Mouse (Mus musculus): ENCODE results near the gene Il10rb. TPM values are rescaled to one million over a fixed set of nuclear protein-coding genes. Genes with fewer than 3 reads are reported as not detected.
A peak's percentile ranks its signal among the peaks of the same experiment; 100 is the strongest.

Il10rb gene
- polyA plus RNA-seq, 1 experiment from 2014 or later: 123 TPM

DNA sequence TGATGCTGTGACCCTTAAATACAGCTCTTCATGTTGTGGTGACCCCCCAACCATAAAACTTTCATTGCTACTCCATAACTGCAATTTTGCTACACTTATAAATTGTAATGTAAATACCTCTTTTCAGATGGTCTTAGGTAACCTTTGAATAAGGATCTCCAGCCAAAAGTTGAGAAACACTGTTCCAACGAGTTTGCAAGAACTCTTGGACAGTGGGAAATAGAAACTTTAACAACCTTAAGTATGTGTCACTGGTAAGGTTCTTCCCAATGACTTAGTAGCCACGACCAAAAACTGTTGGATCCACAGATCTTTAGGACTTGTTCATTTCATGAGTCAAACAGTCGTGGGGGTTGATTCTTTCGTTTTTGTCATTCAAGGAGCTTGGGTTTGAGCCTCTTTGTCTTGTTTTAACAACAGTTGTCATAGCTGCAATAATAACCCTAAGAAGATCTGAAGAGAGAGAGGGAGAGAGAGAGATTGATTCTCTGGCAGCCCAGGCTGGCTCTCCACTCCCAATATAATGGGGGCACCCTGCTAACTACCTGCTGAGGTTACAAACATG lies 58.0 kb downstream of the Il10rb start:
- peak overlapping the region; percentile 61; the same call in 1 of the 2 replicates for H3K27ac ChIP-seq (ENCODE audit: low read depth, low read length)
- peaks cover 3% of the 10 kb centered on the region; the same call in 1 of the 2 replicates for H3K4me1 ChIP-seq (replicated peaks; ENCODE audit: control insufficient read depth, insufficient read depth, low read length)
- H3K4me2 ChIP-seq (replicated peaks; ENCODE audit: low read depth): peak overlapping the region; percentile 96
- H3K36me3 ChIP-seq (ENCODE audit: control insufficient read depth, insufficient read depth): no peaks in the 10 kb centered on the region
- TF ChIP-seq CTCF (IDR thresholded peaks at IDR 0.05; ENCODE audit: low read depth): no peak
- H3K4me3 ChIP-seq (ENCODE audit: low read depth, low read length): peak overlapping the region; percentile 64
- no peak for ATAC-seq
- H3K9ac ChIP-seq (ENCODE audit: low read depth, low read length): 0 out of 2 replicates have a peak overlapping the region, but pooled peaks have one; percentile 52
- H3K27me3 ChIP-seq (replicated peaks; ENCODE audit: control insufficient read depth, insufficient read depth, low read length): no peaks in the 10 kb centered on the region
- WGBS: 77% methylated on average over 4 of the region's 4 CpGs
- H3K9me3 ChIP-seq (ENCODE audit: control insufficient read depth): no peaks in the 10 kb centered on the region

GRCm38 (mm10) chr16:91464594-91465504 lies 58.9 kb downstream of the Il10rb start:
- peak; percentile 98 for ATAC-seq
- TF ChIP-seq CTCF (IDR thresholded peaks at IDR 0.05; ENCODE audit: low read depth): no peak
- Histone ChIP-seq H3K9me3 (ENCODE audit: control insufficient read depth) (no peaks in the 10 kb centered on the region), H3K9ac (ENCODE audit: low read depth, low read length) (peak overlapping the region; percentile 52), H3K27me3 (replicated peaks; ENCODE audit: control insufficient read depth, insufficient read depth, low read length) (no peaks in the 10 kb centered on the region), H3K4me2 (replicated peaks; ENCODE audit: low read depth) (peak overlapping the region; percentile 96), H3K4me1 (replicated peaks; ENCODE audit: control insufficient read depth, insufficient read depth, low read length) (peaks cover 3% of the 10 kb centered on the region; the same call in 1 of the 2 replicates), H3K4me3 (ENCODE audit: low read depth, low read length) (peak overlapping the region; percentile 64), H3K36me3 (ENCODE audit: control insufficient read depth, insufficient read depth) (no peaks in the 10 kb centered on the region), H3K27ac (ENCODE audit: low read depth, low read length) (peak overlapping the region; percentile 61)
- WGBS: under 1% methylated on average over 44 of the region's 44 CpGs

DNA sequence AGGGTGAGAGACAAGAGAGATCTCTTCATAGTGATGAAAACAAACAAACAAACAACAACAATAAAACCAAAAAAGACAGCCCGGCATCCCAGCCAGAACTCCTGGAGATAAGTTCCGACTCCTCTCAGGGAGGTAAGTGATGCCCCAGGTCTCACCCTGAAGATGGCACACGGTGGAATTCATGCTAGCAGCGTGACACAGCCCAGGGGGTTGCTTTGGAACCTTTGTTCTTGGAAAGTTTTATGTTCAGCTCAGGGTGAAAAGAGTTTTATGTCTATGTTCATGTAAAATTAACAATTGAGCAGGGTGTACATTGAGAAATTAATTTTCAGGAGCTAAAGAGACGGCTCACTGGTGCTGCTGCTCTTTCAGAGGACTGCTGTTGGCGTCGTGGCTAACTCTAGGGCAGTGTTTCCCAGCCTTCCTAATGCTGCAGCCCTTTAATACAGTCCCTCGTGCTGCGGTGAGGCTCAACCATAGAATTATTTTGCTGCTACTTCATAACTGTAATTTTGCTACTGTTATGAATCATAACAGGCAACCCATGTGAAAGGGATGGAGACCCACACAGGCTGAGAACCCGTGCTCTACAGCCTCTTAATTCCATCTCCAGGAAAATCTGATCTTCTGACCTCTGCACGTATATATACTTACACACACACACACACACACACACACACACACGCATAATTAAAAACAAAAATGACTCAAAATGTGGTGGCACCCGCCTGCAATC lies 59.7 kb downstream of the Il10rb start:
- H3K9ac ChIP-seq (ENCODE audit: low read depth, low read length): 0 out of 2 replicates have a peak overlapping the region, but pooled peaks have one; percentile 52
- H3K27me3 ChIP-seq (replicated peaks; ENCODE audit: control insufficient read depth, insufficient read depth, low read length): no peaks in the 10 kb centered on the region
- H3K27ac ChIP-seq (ENCODE audit: low read depth, low read length): no peak overlapping the region
- H3K36me3 ChIP-seq (ENCODE audit: control insufficient read depth, insufficient read depth): no peaks in the 10 kb centered on the region
- WGBS: 49% methylated on average over 13 of the region's 13 CpGs
- H3K4me3 ChIP-seq (ENCODE audit: low read depth, low read length): peak overlapping the region; percentile 64
- no peaks in the 10 kb centered on the region for H3K9me3 ChIP-seq (ENCODE audit: control insufficient read depth)
- TF ChIP-seq CTCF (IDR thresholded peaks at IDR 0.05; ENCODE audit: low read depth): no peak
- peaks cover 3% of the 10 kb centered on the region; the same call in 1 of the 2 replicates for H3K4me1 ChIP-seq (replicated peaks; ENCODE audit: control insufficient read depth, insufficient read depth, low read length)
- peak overlapping the region; percentile 96 for H3K4me2 ChIP-seq (replicated peaks; ENCODE audit: low read depth)
- no peak for ATAC-seq

GRCm38 (mm10) chr16:91466566-91466965 lies 60.6 kb downstream of the Il10rb start:
- WGBS: 53% methylated on average over 6 of the region's 6 CpGs
- Histone ChIP-seq H3K9ac (ENCODE audit: low read depth, low read length) (no peak overlapping the region), H3K27me3 (replicated peaks; ENCODE audit: control insufficient read depth, insufficient read depth, low read length) (no peaks in the 10 kb centered on the region), H3K9me3 (ENCODE audit: control insufficient read depth) (no peaks in the 10 kb centered on the region), H3K4me1 (replicated peaks; ENCODE audit: control insufficient read depth, insufficient read depth, low read length) (peaks cover 3% of the 10 kb centered on the region; the same call in 1 of the 2 replicates), H3K27ac (ENCODE audit: low read depth, low read length) (no peak overlapping the region), H3K36me3 (ENCODE audit: control insufficient read depth, insufficient read depth) (no peaks in the 10 kb centered on the region), H3K4me3 (ENCODE audit: low read depth, low read length) (no peak overlapping the region), H3K4me2 (replicated peaks; ENCODE audit: low read depth) (peak overlapping the region; percentile 96)
- no peak for TF ChIP-seq CTCF (IDR thresholded peaks at IDR 0.05; ENCODE audit: low read depth)
- ATAC-seq: no peak

- no peak overlapping the region for H3K4me3 ChIP-seq (ENCODE audit: low read depth, low read length)
- ATAC-seq: no peak
- H3K27ac ChIP-seq (ENCODE audit: low read depth, low read length): no peak overlapping the region
- no peaks in the 10 kb centered on the region for H3K36me3 ChIP-seq (ENCODE audit: control insufficient read depth, insufficient read depth)
- H3K4me1 ChIP-seq (replicated peaks; ENCODE audit: control insufficient read depth, insufficient read depth, low read length): no peaks in the 10 kb centered on the region; the same call in 1 of the 2 replicates
- no peak for TF ChIP-seq CTCF (IDR thresholded peaks at IDR 0.05; ENCODE audit: low read depth)
- H3K4me2 ChIP-seq (replicated peaks; ENCODE audit: low read depth): no peak overlapping the region
- H3K9ac ChIP-seq (ENCODE audit: low read depth, low read length): no peak overlapping the region
- H3K9me3 ChIP-seq (ENCODE audit: control insufficient read depth): no peaks in the 10 kb centered on the region
- WGBS: 70% methylated on average over 3 of the region's 3 CpGs
- H3K27me3 ChIP-seq (replicated peaks; ENCODE audit: control insufficient read depth, insufficient read depth, low read length): no peaks in the 10 kb centered on the region
Measured at GRCm38 (mm10) chr16:91470470-91470869, 64.5 kb downstream of the Il10rb start.

DNA sequence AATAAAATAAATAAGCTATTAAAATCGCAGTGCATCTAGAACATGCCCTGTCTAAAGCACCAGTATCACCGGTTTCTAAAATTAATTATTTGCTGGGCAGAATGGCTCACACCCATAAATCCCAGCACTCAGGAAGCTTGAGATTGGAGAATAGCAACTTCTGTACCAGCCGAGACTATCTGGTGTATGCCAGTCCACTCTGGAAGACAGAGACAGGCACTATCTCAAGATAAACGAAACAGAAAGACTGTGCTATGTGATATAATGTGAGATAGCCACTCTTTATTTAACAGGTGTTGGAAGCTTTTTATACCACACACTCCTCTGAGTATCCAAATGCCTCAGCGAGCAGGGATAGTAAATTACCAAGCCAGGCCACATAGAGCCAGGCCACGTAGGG lies 65.5 kb downstream of the Il10rb start:
- H3K27ac ChIP-seq (ENCODE audit: low read depth, low read length): no peak overlapping the region
- H3K9ac ChIP-seq (ENCODE audit: low read depth, low read length): no peak overlapping the region
- H3K27me3 ChIP-seq (replicated peaks; ENCODE audit: control insufficient read depth, insufficient read depth, low read length): no peaks in the 10 kb centered on the region
- no peak overlapping the region for H3K4me2 ChIP-seq (replicated peaks; ENCODE audit: low read depth)
- WGBS: 72% methylated on average over 6 of the region's 6 CpGs
- H3K4me1 ChIP-seq (replicated peaks; ENCODE audit: control insufficient read depth, insufficient read depth, low read length): no peaks in the 10 kb centered on the region
- H3K36me3 ChIP-seq (ENCODE audit: control insufficient read depth, insufficient read depth): no peaks in the 10 kb centered on the region
- no peaks in the 10 kb centered on the region for H3K9me3 ChIP-seq (ENCODE audit: control insufficient read depth)
- TF ChIP-seq CTCF (IDR thresholded peaks at IDR 0.05; ENCODE audit: low read depth): no peak
- no peak overlapping the region for H3K4me3 ChIP-seq (ENCODE audit: low read depth, low read length)
- ATAC-seq: no peak

Other genes starting within 250 kb of the Il10rb start
- gene Olig2, start 180.7 kb upstream of the Il10rb start, polyA plus RNA-seq (2015; fragmentation: Nextera tagmentation; extraction: Ambion mirVana): not detected in 2 replicates
- gene Olig1, start 136.4 kb upstream of the Il10rb start, polyA plus RNA-seq (2015; fragmentation: Nextera tagmentation; extraction: Ambion mirVana): not detected in 2 replicates
- gene Ifnar2, start 33.4 kb upstream of the Il10rb start, polyA plus RNA-seq (2015; fragmentation: Nextera tagmentation; extraction: Ambion mirVana): 68.4 and 75.5 TPM in 2 replicates
- not detected in 2 replicates for gene Gm21970, start 14.4 kb upstream of the Il10rb start, polyA plus RNA-seq (2015; fragmentation: Nextera tagmentation; extraction: Ambion mirVana)
- gene Ifnar1, start 79.1 kb downstream of the Il10rb start, polyA plus RNA-seq (2015; fragmentation: Nextera tagmentation; extraction: Ambion mirVana): 18.2 and 21.6 TPM in 2 replicates
- 138 and 146 TPM in 2 replicates for gene Ifngr2, start 140.9 kb downstream of the Il10rb start, polyA plus RNA-seq (2015; fragmentation: Nextera tagmentation; extraction: Ambion mirVana)
- 24.9 and 28.0 TPM in 2 replicates for gene Tmem50b, start 191.6 kb downstream of the Il10rb start, polyA plus RNA-seq (2015; fragmentation: Nextera tagmentation; extraction: Ambion mirVana)
- gene Dnajc28, start 212.9 kb downstream of the Il10rb start, polyA plus RNA-seq (2015; fragmentation: Nextera tagmentation; extraction: Ambion mirVana): 1.0 and 1.5 TPM in 2 replicates
- gene Gart, start 240.8 kb downstream of the Il10rb start, polyA plus RNA-seq (2015; fragmentation: Nextera tagmentation; extraction: Ambion mirVana): 19.0 and 23.8 TPM in 2 replicates
- 71.1 and 83.4 TPM in 2 replicates for gene Son, start 241.3 kb downstream of the Il10rb start, polyA plus RNA-seq (2015; fragmentation: Nextera tagmentation; extraction: Ambion mirVana)